Mouse (Mus musculus) ES-CJ7 (cell line): ENCODE measurements at regions not wholly inside any gene's neighbourhood (a gene's known extent, or its start where the extent isn't known, plus 50 kb on each side); places are given as distances from the start of the nearest gene placed in this dataset.

Experiments used
- DNase-seq: peaks from one replicate; pipeline ENCODE4 v3.0.0; 2011; ENCODE audit warnings: low read depth, low spot score

DNA sequence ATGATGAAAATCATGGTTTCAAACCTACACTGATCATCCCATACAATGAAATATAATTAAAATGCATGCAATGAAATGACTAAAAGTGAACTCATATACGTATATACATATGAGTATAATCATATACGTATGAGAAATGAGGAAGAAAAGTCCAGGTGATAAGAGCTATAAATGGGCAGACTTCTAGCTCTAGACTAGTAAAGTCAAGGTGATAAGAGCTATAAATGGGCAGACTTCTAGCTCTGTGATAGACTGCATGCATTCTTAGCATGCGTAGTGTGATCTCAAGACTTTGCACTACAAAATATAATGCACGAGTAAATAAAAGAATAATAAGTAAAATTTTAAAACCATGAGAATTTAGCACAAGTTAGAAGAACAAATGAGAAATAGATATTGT, 606.2 kb upstream of the Gpc5 start:
- DNase-seq, result no peak

GRCm38 (mm10) chr14:114493371-114493770, 598.6 kb upstream of the Gpc5 start:
- peak; percentile 7 for DNase-seq

DNA sequence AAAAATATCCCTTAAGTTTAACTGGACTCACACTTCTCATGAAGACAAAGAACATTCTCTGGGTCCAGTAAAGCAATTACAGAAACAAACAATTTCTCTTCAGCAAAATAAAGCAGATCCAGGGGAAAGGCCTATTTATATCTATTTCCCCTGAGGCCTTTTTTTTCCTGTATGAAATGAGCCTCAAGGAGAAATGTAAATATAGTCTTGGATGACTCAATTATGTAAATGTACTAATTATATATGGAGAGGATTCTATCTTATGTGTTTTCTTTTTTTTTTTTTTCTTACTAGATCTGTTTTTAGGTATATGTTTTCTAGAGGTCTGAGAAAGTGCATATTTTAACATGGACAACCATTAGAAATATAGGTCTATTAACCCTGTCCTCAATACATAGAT, 587.0 kb upstream of the Gpc5 start:
- no peak for DNase-seq

DNA sequence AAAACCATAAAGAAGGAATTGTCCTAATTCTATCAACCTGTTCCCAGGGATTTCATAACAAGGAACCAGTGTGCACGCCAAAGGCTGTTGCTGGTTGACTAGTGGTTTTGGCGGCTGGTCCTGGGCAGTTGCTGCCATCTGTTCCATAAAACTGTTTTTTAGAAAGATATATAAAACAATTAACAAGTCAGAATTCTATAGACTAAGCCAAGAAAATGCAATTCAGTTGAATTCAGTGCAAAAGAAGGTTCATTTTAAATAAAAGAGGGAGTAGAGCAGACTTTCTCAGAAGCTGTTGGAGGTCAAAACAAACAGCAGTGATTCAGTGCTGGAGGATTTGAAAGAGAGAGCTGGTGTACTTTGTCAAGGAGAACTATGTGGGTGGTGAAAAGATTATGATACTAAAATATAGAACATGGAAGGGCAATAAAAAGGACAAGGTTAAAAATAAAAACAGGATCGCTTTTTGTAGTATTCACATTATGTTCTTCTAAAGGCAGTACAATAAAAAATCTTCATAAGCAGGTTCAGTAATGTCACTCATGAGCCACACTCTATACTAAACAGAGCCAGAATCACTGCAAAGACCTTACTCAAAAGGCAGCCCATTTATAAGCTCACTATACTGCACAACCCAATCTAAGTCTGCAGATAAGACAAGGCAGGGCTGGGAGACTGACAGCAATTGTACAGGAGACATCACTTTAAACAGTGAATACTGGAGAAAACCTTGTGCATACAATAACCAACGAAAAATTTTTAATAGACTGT, 543.9 kb upstream of the Gpc5 start:
- no peak for DNase-seq

- DNase-seq, result no peak
Measured at GRCm38 (mm10) chr14:114549101-114549500, 542.9 kb upstream of the Gpc5 start.

- peak; percentile 5 for DNase-seq
Measured at GRCm38 (mm10) chr14:114566411-114567030, 525.5 kb upstream of the Gpc5 start.

DNA sequence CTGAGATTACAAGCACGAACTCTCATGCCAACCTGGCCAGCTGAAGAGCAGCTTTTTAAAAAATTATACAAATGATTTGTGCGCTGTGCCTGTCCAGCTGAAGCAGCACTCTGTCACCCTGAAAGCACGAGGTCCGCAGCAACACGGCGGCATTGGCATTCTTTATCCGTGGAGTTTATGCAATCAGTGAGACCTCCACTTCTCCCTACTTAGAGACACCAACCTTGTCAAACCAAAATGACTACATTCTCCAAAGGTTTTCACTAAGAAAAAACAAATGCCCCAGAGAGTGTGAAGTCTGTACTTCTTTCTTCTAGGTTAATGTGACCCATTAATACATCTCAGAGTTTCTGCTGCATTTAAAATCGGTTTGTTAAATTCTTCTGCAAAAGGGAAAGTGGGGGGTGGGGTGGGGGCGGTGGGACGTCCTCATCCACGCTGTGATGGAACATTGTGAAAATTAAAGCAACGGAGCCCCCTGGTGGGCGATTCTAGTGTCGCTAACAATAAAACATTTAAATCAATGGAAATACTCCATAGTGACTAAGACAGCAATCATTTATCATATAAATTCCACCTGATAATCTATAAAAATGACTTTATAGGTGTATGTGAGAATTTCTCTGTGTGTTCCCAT, 524.2 kb upstream of the Gpc5 start:
- DNase-seq, result peak; percentile 46

DNA sequence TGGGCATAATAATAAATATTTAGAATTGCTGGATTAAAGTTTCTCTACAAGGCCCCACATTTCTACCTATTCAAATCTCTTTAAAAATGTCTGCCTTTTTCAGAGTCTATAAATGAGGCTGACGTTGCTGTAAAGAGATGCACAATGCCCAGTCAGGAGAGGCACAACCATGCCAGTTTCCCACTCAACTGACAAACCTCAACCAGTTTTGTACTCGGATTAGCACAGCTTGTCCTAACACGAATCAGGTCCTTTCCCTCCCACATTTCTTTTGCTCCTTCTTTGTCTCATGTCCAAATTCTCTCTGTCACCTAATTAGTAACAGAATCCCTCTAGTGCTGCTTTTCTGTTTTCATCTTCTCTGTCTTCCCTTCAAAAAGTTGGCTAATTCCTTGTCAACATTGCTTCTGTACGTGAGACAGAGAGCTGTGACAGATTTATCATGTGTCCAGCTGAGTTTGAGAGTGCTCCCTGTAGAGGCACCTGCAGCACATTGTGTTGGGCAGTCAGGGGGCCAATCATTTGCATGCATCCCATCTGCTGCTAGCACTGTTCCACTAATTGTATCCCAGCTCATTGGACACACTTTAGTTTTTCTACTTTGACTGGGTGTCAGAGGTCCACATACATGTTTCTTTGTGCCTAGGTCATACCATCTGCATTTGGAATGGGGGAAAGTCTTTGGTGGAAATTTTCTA, 504.5 kb upstream of the Gpc5 start:
- no peak for DNase-seq

DNA sequence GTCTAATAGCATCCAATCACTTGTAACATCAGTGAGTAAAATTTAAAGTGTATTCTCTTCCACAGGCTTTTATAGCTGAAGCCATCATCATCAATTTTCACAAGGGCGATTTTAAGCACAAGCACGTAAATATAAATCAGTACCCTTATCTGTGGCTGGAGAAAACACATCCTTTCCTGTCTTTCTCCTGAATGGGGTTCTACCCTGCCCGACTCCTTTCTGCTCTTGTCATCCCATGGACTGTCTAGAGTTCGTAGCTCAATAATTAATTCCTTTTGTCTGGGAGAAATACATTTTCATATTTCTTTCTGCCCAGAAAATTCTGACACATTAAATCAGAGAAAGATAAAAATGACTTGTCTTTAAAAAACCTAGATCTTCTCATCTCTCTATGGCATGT, 482.7 kb upstream of the Gpc5 start:
- DNase-seq, result no peak

GRCm38 (mm10) chr14:114612400-114612799, 479.6 kb upstream of the Gpc5 start:
- no peak for DNase-seq

GRCm38 (mm10) chr14:114656636-114657035, 435.4 kb upstream of the Gpc5 start:
- no peak for DNase-seq

DNA sequence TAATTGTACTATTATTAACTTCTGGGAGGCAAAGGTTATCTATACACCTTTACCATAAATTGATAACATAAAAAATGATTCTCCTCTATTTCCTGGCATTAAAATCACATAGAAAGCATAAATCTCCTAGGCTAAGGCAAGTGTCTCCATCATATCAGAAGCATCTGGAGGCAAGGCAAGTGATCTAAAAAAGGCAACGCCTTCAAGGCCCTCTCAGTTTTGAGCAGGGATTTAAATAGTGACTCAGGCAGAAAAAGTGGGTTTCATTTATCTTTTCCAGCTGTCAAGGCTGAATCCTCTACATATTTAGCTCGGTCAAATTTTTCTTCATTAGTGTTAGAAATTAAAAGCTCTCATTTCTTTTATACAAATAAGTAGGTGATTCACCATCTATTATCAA, 430.0 kb upstream of the Gpc5 start:
- DNase-seq, result no peak

GRCm38 (mm10) chr14:114685133-114685532, 406.9 kb upstream of the Gpc5 start:
- DNase-seq, result peak; percentile 37

- no peak for DNase-seq
Measured at GRCm38 (mm10) chr14:114694930-114695329, 397.1 kb upstream of the Gpc5 start.

- no peak for DNase-seq
Measured at GRCm38 (mm10) chr14:114697543-114697942, 394.5 kb upstream of the Gpc5 start.

DNA sequence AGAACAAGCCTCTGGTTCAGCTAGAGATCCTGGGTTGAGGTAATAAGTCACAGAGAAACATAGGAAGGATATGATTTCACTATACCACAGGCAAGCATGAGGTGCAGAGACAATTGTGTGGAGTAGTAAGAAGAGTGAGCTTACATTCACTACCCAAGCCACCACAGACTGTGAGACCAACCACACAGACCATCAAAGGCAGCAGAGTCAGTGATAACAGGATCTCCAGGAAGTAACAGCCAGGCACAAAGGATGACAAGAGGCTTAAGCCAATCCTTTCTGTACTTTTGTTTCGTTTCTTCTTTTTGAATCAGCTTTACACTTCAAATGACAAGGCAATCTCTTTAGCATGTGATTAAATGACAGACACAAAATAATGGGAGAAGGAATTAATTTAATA, 368.9 kb upstream of the Gpc5 start:
- no peak for DNase-seq

DNA sequence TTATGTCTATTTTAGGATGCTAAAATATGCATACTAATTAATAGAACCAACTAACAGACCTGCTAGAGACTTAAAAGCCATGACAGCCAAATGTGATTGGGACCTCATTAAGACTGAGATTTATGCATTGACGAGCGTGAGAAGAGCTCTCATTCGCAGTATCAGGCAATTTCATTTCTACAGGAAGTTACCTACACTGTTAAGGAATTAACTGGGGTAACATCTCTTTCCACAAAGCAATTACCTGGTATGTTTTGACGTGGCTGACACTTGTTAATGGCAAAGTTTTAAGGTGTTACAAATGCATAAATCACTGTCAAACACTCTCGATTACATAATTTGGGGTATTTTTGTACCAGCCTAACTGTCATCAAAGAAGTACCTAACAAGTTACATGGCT, 324.7 kb upstream of the Gpc5 start:
- DNase-seq, result no peak

DNA sequence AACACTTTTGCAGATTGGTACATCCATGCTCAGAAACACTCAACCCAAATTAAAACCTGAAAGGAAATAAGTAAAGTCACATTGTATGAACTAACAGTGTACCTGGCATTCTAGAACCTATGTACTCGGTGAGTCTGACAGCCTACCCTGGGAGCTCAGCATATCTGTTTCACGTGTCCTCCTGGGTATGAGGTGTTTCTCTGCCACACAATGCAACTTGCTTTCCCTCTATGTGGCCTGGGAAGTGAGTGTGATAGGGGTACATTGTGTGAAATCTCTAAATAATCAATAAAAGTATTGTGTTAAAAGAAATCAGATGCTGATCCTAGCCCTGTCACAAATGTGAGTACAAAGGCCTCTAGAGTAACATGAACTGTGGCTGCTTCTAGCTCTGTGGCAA, 315.3 kb upstream of the Gpc5 start:
- DNase-seq, result no peak

DNA sequence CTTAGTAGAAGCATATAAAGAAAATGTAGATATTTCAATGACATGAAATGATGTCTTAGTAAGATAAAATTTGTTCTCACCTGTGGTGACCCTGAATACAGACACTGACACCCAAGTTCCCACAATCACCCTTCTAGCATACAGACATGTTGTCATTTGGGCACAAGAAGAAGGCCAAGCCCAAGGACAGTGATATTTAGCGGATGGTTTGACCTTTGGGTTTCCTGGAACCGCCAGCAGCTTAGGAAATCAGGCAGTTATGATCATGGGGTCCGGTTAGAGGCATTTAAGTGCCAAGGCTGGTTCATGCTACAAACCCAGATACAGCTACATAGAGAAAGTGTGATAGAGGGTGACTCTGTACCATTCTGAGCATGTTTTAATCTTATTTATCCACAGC, 310.2 kb upstream of the Gpc5 start:
- no peak for DNase-seq

GRCm38 (mm10) chr14:114790946-114791830, 300.8 kb upstream of the Gpc5 start:
- peak; percentile 62 for DNase-seq

GRCm38 (mm10) chr14:114791831-114792224, 300.2 kb upstream of the Gpc5 start:
- DNase-seq, result no peak
